Mouse (Mus musculus) cerebellum, adult 2 months (tissue): ENCODE measurements around the gene Zfp260.

ENCODE experiments used
- CTCF ChIP-seq: fragments of 200-500 bp; IDR thresholded peaks from 2 replicates; pipeline ENCODE4 v1.5.1; 2011; ENCODE audit warnings: low read depth, mild to moderate bottlenecking, control low read depth, low read length, moderate library complexity, borderline replicate concordance; ENCODE audit not compliant: insufficient read depth
- POLR2A ChIP-seq: fragments of 200-500 bp; IDR thresholded peaks from 2 replicates; pipeline ENCODE4 v1.6.1; 2011; ENCODE audit warnings: low read length, control low read depth, borderline replicate concordance; ENCODE audit not compliant: insufficient read depth

- TF ChIP-seq CTCF (no peak), POLR2A (no peak)
These were observed 59.5 kb downstream of the Zfp260 start for GRCm38 (mm10) chr7:30154040-30154439.
